Mouse (Mus musculus): ENCODE results near the gene Gm20388.

DNA sequence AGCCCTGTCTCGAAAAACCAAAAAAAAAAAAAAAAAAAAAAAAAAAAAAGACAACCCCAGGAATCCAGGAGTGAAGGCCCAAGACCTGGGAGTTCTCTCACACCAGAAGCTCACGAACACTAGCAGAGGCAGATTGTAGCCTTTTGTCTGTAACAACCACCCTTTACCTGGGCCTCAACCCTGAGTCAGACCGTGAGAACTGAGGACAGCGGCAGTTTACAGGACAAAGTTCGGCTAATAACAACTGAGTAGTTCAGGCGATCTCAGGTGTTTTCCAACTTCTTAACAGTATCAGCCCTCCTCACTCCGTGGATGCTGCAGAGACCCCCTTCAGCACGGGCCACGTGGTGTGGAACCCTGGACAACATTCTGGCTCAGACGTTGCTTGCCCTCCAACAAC lies 2676.1 kb downstream of the Gm20388 start:
- TF ChIP-seq CTCF (IDR thresholded peaks at IDR 0.05; ENCODE audit: insufficient read depth, low read depth, low read length) = no peak
- no peak for TF ChIP-seq POLR2A (IDR thresholded peaks at IDR 0.05; ENCODE audit: insufficient read depth, low read depth, low read length)

All from olfactory bulb, adult 2 months (tissue).